Mouse (Mus musculus): ENCODE results near the gene Polrmt. TPM values are rescaled to one million over a fixed set of nuclear protein-coding genes. Genes with fewer than 3 reads are reported as not detected.

The Polrmt gene
- 10 to 100 TPM; 42.3 to 48.0 TPM for total RNA-seq (2021)

- peak; percentile 91 to 92 for DNase-seq
- intact Hi-C loops (cut with DNase I), result no loop called here
Observed at GRCm38 (mm10) chr10:79745898-79746773, at the start of gene Polrmt. Gene Polrmt, minus strand, starts transcription at chr10:79746581.

GRCm38 (mm10) chr10:79795905-79796304, 49.5 kb upstream of the Polrmt start:
- intact Hi-C loops (cut with DNase I), result no loop called here
- DNase-seq, result no peak

GRCm38 (mm10) chr10:79794491-79794931, 48.1 kb upstream of the Polrmt start:
- DNase-seq, result peak; percentile 83 to 86
- intact Hi-C loops (cut with DNase I), result loop anchor here (1.0 kb wide), 1 partner anchor 14 kb away; no protein-coding TSS in a partner anchor

- DNase-seq, result peak; percentile 45 to 52
- intact Hi-C loops (cut with DNase I), result loop anchor here (1.0 kb wide), 2 partner anchors 14 to 18 kb away; no protein-coding TSS in a partner anchor
Observed at GRCm38 (mm10) chr10:79793738-79794490, 47.5 kb upstream of the Polrmt start.

GRCm38 (mm10) chr10:79793051-79793737, 46.8 kb upstream of the Polrmt start, which contains the start of gene Palm:
Gene Palm, plus strand, starts transcription at chr10:79793572.
- DNase-seq, result peak; percentile 88 to 91
- intact Hi-C loops (cut with DNase I), result loop anchor here (1.0 kb wide), 1 partner anchor 19 kb away; no protein-coding TSS in a partner anchor

GRCm38 (mm10) chr10:79792339-79793040, 46.1 kb upstream of the Polrmt start:
- DNase-seq, result no peak
- intact Hi-C loops (cut with DNase I), result loop anchor here (1.0 kb wide), 1 partner anchor 20 kb away; no protein-coding TSS in a partner anchor

- no peak for DNase-seq
- intact Hi-C loops (cut with DNase I), result no loop called here
Observed at GRCm38 (mm10) chr10:79790861-79791260, 44.5 kb upstream of the Polrmt start, which contains the start of gene Prss57. Gene Prss57, minus strand, starts transcription at chr10:79790961.

- no peak for DNase-seq
- intact Hi-C loops (cut with DNase I), result loop anchor here (2.0 to 5.0 kb wide), 4 partner anchors 21 to 95 kb away; no protein-coding TSS in a partner anchor
Observed at GRCm38 (mm10) chr10:79789581-79789980, 43.2 kb upstream of the Polrmt start.

- intact Hi-C loops (cut with DNase I), result loop anchor here (2.0 to 5.0 kb wide), 4 partner anchors 20 to 94 kb away; no protein-coding TSS in a partner anchor
- peak; percentile 81 to 91 for DNase-seq
Observed at GRCm38 (mm10) chr10:79788386-79789158, 42.2 kb upstream of the Polrmt start.

- DNase-seq, result no peak
- intact Hi-C loops (cut with DNase I), result no loop called here
Observed at GRCm38 (mm10) chr10:79783920-79784800, 37.8 kb upstream of the Polrmt start.

GRCm38 (mm10) chr10:79783050-79783449, 36.7 kb upstream of the Polrmt start:
- no peak for DNase-seq
- intact Hi-C loops (cut with DNase I), result no loop called here

GRCm38 (mm10) chr10:79781956-79782355, 35.6 kb upstream of the Polrmt start:
- intact Hi-C loops (cut with DNase I), result no loop called here
- no peak for DNase-seq

GRCm38 (mm10) chr10:79781139-79781538, 34.8 kb upstream of the Polrmt start:
- intact Hi-C loops (cut with DNase I), result no loop called here
- no peak for DNase-seq

- intact Hi-C loops (cut with DNase I), result no loop called here
- no peak for DNase-seq
Observed at GRCm38 (mm10) chr10:79780664-79781015, 34.3 kb upstream of the Polrmt start.

- DNase-seq, result peak; percentile 94 to 96
- intact Hi-C loops (cut with DNase I), result no loop called here
Observed at GRCm38 (mm10) chr10:79779784-79780663, 33.6 kb upstream of the Polrmt start.

GRCm38 (mm10) chr10:79779193-79779592, 32.8 kb upstream of the Polrmt start:
- intact Hi-C loops (cut with DNase I), result no loop called here
- DNase-seq, result no peak

- peak in 1 of 2 experiments; percentile 53 for DNase-seq
- intact Hi-C loops (cut with DNase I), result no loop called here
Observed at GRCm38 (mm10) chr10:79778006-79778405, 31.6 kb upstream of the Polrmt start.

All from heart, postnatal 36 days (tissue).